Mouse (Mus musculus) frontal cortex, postnatal 10 days (tissue): ENCODE data around the gene Apob.
"Not testable (repeated sequence)": the region's sequence is repeated elsewhere in the genome, so short reads cannot be mapped to it uniquely, and the experiment has no call there.

Experiments
- DNase-seq, 2 experiments: peaks; one replicate each; pipeline ENCODE4 v3.0.0; 2022; ENCODE audit warnings: low spot score in 2 of 2, mixed read lengths in 1 of 2

The Apob gene

GRCm38 (mm10) chr12:7977466-7978189, at the start of gene Apob:
TSS of gene Apob (plus strand) at chr12:7977648.
- DNase-seq = no peak

- DNase-seq = no peak
Observed at GRCm38 (mm10) chr12:7932405-7932920, 45.0 kb upstream of the Apob start.

GRCm38 (mm10) chr12:7950098-7950745, 27.2 kb upstream of the Apob start:
- no peak for DNase-seq

- DNase-seq = no peak
Observed at GRCm38 (mm10) chr12:7958851-7959250, 18.6 kb upstream of the Apob start.

- DNase-seq = no peak
Observed at GRCm38 (mm10) chr12:7959310-7959918, 18.0 kb upstream of the Apob start.

GRCm38 (mm10) chr12:7962314-7962927, 15.0 kb upstream of the Apob start:
- no peak for DNase-seq

GRCm38 (mm10) chr12:7967221-7967620, 10.2 kb upstream of the Apob start:
- DNase-seq = no peak

GRCm38 (mm10) chr12:7970301-7970700, 7.1 kb upstream of the Apob start:
- no peak for DNase-seq

GRCm38 (mm10) chr12:7970817-7971216, 6.6 kb upstream of the Apob start:
- no peak for DNase-seq

GRCm38 (mm10) chr12:7971736-7972135, 5.7 kb upstream of the Apob start:
- no peak for DNase-seq

GRCm38 (mm10) chr12:7973773-7974322, 3.6 kb upstream of the Apob start:
- DNase-seq = no peak

GRCm38 (mm10) chr12:7978190-7978884, 889 bp downstream of the Apob start:
- peak; percentile 14 to 69 for DNase-seq

- no peak for DNase-seq
Observed at GRCm38 (mm10) chr12:7984411-7984810, 7.0 kb downstream of the Apob start.

GRCm38 (mm10) chr12:7990804-7991203, 13.4 kb downstream of the Apob start:
- no peak for DNase-seq

GRCm38 (mm10) chr12:7991570-7991969, 14.1 kb downstream of the Apob start:
- no peak for DNase-seq

- DNase-seq = no peak
Observed at GRCm38 (mm10) chr12:8020931-8021330, 43.5 kb downstream of the Apob start.

GRCm38 (mm10) chr12:8029520-8029919, 52.1 kb downstream of the Apob start:
- DNase-seq = no peak

- no peak for DNase-seq
Observed at GRCm38 (mm10) chr12:8030057-8030456, 52.6 kb downstream of the Apob start.

- not testable (repeated sequence) for DNase-seq
Observed at GRCm38 (mm10) chr12:8031169-8031568, 53.7 kb downstream of the Apob start.

- DNase-seq = no peak
Observed at GRCm38 (mm10) chr12:8031595-8032358, 54.3 kb downstream of the Apob start.

GRCm38 (mm10) chr12:8032359-8032755, 54.9 kb downstream of the Apob start:
- DNase-seq = no peak
